Mouse (Mus musculus): ENCODE measurements around the gene Eps15. TPM values are rescaled to one million over a fixed set of nuclear protein-coding genes. Genes with fewer than 3 reads are reported as not detected.

Eps15 gene
- polyA plus RNA-seq (2012; rRNA removed), result 63.0 and 71.1 TPM in 2 replicates

DNA sequence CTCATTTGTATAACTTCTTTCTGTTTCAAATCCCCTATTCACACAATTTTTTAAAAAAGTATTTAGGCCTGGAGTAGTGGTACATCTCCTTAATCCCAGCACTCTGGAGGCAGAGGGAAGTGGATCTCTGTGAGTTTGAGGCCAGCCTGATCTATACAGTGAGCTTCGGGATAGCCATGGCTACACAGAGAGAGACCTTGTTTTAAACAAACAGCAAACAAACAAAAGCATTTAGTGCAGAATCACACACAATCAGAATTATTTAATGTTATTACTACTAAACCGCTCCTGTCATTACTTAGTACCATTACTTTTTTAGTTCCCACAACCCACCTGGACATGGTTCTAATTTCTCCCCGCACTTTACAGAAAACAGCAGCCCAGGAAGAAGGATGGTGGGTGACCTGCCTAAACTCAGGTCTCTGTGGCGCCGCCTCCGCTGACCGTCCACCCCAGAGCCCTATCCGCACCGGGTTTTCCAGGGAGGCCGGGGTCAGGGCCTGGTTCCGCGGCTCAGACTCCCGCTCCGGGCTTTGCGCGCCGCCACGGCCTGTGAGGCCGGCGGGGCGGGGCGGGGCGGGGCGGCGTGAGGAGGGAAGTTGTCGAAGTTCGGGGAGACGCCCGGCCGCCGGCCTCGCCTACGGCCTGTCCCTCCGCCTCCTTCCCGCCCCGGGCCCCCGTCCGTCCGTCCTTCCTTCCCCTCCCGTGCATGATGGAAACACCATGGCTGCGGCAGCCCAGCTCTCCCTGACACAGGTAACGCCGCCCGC, at the start of gene Eps15:
Gene Eps15, plus strand, starts transcription at position 580 of the 770 bp plus-strand sequence.

DNA sequence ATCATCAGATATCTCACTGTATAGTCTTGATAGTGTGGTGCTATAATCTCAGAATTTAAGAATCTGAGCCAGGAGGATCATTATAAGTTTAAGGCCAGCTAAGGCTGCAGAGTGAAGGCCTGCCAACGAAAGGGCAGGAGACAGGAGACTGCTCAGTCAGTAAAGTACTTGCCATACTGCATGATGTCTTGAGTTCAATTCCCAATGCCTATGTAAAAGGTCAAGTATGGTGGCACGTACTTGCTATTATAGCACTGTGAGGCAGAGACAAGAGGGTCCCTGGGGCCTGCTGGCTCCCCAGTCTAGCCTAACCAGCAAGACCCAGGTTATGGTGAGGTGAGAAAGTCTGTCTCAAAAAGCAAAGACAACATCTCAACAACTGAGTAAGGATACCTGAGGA, 45.9 kb upstream of the Eps15 start, which contains the start of gene Calr4:
Gene Calr4, plus strand, starts transcription at position 301 of the 400 bp plus-strand sequence.

DNA sequence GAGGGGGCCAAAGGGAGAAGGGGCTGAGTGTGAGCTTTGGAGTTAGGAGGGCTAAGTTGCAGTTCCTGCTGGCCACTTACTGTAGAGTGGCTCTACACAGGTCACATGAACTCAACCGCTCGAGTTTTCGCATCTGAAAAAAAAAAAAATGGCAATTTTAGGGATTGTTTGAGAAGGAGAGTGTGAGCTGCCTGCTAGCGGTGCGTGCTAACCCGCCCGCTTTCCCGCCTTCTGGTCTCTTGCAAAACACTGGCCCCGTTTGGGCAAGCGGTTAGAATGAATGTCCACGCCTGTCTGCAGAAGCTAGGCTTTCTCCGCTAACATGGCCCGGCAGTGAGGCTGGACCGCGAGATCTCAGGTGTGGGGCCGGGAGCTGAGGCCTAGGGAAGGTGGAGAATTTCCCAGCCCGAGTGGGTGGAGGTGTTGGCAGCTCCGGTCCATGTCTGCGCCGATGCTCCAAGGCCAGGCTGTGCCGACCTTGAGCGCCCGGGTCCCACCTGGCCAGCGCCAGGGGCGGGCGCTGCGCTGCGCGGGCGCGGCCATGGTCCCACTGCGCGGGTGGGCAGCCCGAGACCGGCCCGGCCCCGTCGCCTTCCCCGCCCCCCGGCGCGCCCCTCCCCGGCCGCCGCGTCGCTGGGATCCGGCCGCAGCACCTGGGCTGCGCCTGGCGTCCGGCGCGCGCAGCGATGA, 126.6 kb downstream of the Eps15 start, which contains the start of gene Ttc39a:
Gene Ttc39a, plus strand, starts transcription at position 138 of the 690 bp plus-strand sequence.

Other genes starting within 250 kb of the Eps15 start
- 80.3 and 84.6 TPM in 2 replicates for gene Osbpl9, start 78.0 kb upstream of the Eps15 start, polyA plus RNA-seq (2012; rRNA removed)
- 0.23 and 0.31 TPM in 2 replicates for gene Calr4, start 45.8 kb upstream of the Eps15 start, polyA plus RNA-seq (2012; rRNA removed)
- 2.5 and 3.0 TPM in 2 replicates for gene Ttc39a, start 126.4 kb downstream of the Eps15 start, polyA plus RNA-seq (2012; rRNA removed)
- 100 and 108 TPM in 2 replicates for gene Rnf11, start 204.5 kb downstream of the Eps15 start, polyA plus RNA-seq (2012; rRNA removed)

Data from central nervous system, embryonic 18 days (tissue).